Mouse (Mus musculus) adrenal gland, adult 2 months (tissue): ENCODE measurements around the gene Morn3. TPM values are rescaled to one million over a fixed set of nuclear protein-coding genes. Genes with fewer than 3 reads are reported as not detected.

Experiments used
- DNase-seq: peaks from one replicate; pipeline ENCODE4 v3.0.0; 2021
- polyA plus RNA-seq: library from polyadenylated mRNA; depleted of rRNA; stranded (reverse); fragments of >200 nt; gene quantifications from 2 replicates; pipeline ENCODE4 v1.2.3, GENCODE M21; 2012; rRNA removed
- total RNA-seq, 2 experiments: library from RNA; stranded (reverse); gene quantifications; 2 replicates each; pipeline ENCODE4 v1.2.3; 2021

Gene Morn3
- total and polyA plus RNA-seq, 3 experiments, result not detected

DNA sequence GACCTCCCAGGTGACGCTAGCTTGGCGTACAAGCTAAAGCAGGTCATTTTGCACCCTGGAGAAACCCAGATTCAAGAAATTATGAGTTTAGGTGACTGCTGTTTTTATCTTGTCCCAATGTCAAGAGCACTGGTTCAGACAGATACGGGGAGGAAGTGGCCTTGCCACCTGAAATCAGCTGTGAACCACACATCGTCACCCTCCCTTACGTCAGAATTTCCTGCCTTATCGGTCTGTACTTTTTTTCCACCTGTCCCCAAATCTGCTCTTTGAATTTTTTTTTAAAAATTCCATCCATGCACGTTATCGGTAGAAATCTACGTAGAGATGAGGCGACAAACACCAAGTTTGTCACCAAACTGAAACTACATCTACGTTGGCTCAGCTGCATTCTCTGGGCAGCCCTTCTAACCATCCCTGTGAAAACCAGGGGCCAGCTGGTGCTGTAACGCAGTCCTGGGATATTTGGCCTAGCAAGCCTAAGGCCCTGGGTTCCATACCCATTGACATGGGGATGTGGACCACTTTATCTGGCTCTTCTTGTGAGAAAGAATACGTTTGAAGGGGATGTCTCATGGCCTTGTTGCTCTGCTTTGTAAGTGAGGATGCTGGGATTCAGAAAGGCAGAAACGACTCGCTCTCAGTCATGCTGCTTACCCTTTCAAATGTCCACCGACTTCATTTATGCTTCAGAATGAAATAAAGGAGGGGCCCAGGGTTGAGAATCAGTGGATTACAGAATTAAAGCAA lies 56.2 kb downstream of the Morn3 start:
- peak; percentile 7 for DNase-seq

DNA sequence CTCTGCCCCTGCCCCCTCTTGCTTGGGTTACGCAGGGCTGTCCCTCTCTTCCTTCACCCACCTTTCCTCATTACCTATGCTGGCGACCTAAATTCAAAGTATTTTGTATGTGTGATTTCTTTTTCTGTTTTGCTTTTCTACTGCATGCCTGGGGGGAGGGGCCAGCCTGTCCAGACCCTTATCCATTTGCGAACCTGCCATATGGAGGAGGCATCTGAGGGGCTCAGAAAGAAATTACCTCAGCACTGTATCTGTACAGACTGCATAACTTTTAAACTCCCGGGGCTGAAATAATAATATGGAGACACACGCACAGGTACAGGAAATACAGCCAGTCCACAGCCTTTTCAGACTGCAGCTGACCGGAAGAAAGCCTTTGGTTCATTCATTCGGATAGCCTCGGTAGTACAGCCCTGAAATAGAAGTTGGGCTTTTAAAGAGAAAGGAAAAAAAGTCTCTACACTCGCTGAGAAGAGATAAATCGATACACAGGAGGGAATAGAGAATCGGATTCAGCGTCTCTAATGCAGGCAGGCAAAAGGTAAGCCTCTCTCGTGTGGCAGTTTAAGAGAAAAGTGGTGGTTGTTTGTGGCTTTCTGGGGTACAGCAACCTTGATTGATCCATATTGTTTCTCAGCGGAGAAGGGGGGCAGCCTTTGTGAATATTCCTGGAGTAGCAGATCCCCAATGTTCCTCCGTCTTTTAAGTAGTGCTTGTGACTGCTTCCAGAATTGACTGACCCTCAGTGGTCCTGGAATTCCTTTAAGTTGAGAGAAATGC lies 57.1 kb downstream of the Morn3 start, which contains the start of gene Kdm2b:
Gene Kdm2b (minus strand): TSS at position 273 of the 780 bp plus-strand sequence.
- peak; percentile 32 for DNase-seq

DNA sequence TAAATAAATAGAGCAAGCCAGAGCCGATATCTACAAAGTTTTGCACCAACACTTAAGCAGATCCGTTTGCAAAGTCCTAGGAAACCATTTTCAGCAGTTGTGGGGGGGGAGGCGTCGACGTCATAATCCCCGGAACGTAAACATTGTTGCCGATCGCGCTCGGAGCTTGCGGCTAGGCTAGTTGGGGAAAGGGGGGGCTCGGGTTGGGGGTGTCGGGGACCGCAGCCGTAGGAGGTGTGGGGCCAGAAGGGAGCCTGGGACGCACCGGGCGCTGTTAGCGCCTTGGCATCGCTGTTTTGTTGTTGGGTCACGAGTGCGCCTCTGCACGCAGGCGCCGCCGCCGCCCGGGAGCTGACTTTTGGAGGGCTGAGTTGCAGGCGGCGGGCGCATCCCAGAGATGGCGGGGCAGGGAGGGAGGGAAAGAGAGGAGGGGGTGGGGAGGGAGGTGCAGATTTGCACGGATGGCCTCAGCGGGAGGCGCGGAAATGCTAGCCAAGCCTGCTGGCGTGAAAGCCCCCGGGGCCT lies 57.8 kb downstream of the Morn3 start:
- DNase-seq, result peak; percentile 80

DNA sequence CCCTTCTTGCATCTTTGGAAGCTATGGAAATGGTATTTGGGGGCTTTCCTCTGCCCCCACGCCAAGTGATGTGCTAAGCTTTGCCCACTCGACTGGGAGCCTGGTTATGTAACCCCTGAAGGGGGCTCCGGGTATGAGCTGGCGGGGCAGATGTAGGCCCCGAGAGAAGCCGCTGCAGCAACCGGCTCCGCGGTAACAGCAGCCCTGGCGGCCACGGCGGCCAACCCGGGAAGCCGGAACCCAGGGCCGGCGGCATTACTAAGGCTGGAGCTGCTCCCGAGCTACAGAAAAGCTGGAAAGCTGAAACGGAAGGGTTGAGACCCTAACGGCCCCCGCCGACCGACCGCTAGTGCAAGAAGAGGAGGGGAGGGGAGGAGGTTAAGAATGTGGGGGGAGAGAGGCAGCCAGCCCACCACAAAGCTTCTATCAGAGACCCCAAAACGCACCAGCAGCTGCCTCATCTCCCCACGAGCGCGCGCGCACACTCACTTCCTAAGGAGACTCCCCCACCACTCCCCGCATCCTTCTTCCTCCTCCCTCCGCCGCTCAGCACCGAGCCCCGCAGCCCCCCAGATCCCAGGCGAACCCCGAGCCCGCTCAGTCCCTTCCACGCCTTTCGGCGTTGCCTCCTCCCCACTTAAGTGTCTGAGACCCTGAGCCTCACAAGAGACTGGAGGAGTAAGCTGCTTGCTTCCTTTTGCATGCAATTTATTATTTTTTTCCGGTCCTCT lies 58.6 kb downstream of the Morn3 start:
- peak; percentile 69 for DNase-seq

DNA sequence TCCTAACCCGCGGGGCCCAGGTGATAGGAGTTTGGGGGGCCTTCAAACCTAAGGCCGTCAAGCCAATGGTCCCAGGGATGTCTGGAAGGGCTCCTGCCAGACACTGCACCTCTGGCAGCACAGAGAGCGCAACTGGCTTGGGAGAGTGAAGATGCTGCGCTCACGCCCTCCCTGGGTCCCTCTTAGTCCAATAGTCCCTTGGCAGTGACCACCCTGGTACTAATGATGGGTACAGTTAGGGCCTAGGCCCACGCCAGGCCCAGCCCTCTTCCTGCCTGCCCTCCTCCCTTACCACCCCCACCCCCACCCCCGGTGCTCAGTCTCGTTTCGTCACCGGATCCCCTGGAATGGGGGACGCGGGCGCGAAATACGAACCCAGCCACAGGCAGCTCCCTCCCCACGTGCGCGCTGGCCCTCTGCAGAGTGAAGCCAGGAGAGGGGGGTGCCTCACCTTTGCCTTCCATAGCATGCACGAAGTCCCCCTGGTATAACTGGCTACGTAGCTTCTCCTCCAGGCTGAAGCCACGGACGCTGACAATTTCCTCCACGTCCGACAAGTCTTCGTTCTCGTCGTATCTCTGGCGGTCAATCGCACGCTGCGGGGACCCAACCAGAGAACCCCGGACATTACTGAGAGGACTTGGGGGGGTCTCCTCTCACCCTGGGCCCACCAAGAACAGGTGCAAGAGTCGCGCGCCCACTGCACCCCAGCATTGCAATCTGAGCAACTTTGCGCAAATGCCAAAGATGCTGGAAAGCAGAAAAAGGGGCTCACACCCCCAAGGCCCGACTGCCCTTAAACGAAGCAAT lies 59.4 kb downstream of the Morn3 start:
- DNase-seq, result peak; percentile 41

DNA sequence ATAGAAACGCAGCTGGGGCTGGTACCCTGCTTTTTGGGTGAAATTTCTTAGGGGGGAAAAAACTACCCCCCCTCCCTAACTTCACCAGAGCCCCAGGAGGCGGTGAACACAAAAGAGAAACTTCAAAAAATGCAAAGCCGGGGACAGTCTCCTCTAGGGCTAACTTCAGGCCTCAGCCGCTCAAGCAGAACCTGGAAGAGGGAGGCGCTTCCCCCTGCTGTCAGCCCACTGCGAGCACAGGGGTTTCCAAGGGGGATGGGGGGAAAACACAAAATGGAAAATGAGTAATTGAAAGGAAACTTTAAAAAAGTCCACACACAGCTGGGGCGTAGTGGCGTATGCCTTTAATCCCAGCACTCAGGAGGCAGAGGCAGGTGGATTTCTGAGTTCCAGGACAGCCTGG lies 60.7 kb downstream of the Morn3 start:
- no peak for DNase-seq

Other genes starting within 250 kb of the Morn3 start
- gene Anapc5, start 225.7 kb downstream of the Morn3 start, total RNA-seq, result 100 to 1,000 TPM; 152 to 154 TPM
- 124 and 148 TPM in 2 replicates for gene Anapc5, start 225.7 kb downstream of the Morn3 start, polyA plus RNA-seq
- gene Rnf34, start 197.0 kb downstream of the Morn3 start, total RNA-seq, result 10 to 100 TPM; 17.9 to 33.8 TPM
- gene Rnf34, start 197.0 kb downstream of the Morn3 start, polyA plus RNA-seq, result 3.7 and 4.4 TPM in 2 replicates
- gene Kdm2b, start 57.2 kb downstream of the Morn3 start, total RNA-seq, result 10 to 100 TPM; 13.5 to 15.0 TPM
- gene Kdm2b, start 57.2 kb downstream of the Morn3 start, polyA plus RNA-seq, result 11.7 and 12.5 TPM in 2 replicates
- gene Orai1, start 31.9 kb downstream of the Morn3 start, total RNA-seq, result 10 to 100 TPM in 1 of 2 experiments, 1 to 10 TPM in 1; 9.8 to 13.6 TPM
- gene Orai1, start 31.9 kb downstream of the Morn3 start, polyA plus RNA-seq, result 56.8 and 67.8 TPM in 2 replicates
- gene Tmem120b, start 21.4 kb upstream of the Morn3 start, total RNA-seq, result 10 to 100 TPM; 32.0 to 33.2 TPM
- gene Tmem120b, start 21.4 kb upstream of the Morn3 start, polyA plus RNA-seq, result 19.0 and 32.8 TPM in 2 replicates
- 1 to 10 TPM in 1 of 2 experiments, under 1 TPM in 1; 0.84 to 3.8 TPM for gene Rhof, start 85.7 kb upstream of the Morn3 start, total RNA-seq
- 1.7 and 3.6 TPM in 2 replicates for gene Rhof, start 85.7 kb upstream of the Morn3 start, polyA plus RNA-seq
- 10 to 100 TPM; 20.5 to 24.0 TPM for gene Setd1b, start 95.2 kb upstream of the Morn3 start, total RNA-seq
- gene Setd1b, start 95.2 kb upstream of the Morn3 start, polyA plus RNA-seq, result 17.2 and 22.3 TPM in 2 replicates
- gene Psmd9, start 122.4 kb upstream of the Morn3 start, total RNA-seq, result 10 to 100 TPM; 20.5 to 29.1 TPM
- 17.9 and 22.6 TPM in 2 replicates for gene Psmd9, start 122.4 kb upstream of the Morn3 start, polyA plus RNA-seq
- gene Hpd, start 135.7 kb upstream of the Morn3 start, total RNA-seq, result 10 to 100 TPM in 1 of 2 experiments, 1 to 10 TPM in 1; 5.0 to 11.2 TPM
- 1.0 and 2.2 TPM in 2 replicates for gene Hpd, start 135.7 kb upstream of the Morn3 start, polyA plus RNA-seq
- 1 to 10 TPM; 1.0 to 1.2 TPM for gene Wdr66, start 205.1 kb upstream of the Morn3 start, total RNA-seq
- 0.56 and 0.79 TPM in 2 replicates for gene Wdr66, start 205.1 kb upstream of the Morn3 start, polyA plus RNA-seq